Mouse (Mus musculus): ENCODE results near the gene Bri3.
"Not testable (repeated sequence)": the region's sequence is repeated elsewhere in the genome, so short reads cannot be mapped to it uniquely, and the experiment has no call there.

Bri3 gene

DNA sequence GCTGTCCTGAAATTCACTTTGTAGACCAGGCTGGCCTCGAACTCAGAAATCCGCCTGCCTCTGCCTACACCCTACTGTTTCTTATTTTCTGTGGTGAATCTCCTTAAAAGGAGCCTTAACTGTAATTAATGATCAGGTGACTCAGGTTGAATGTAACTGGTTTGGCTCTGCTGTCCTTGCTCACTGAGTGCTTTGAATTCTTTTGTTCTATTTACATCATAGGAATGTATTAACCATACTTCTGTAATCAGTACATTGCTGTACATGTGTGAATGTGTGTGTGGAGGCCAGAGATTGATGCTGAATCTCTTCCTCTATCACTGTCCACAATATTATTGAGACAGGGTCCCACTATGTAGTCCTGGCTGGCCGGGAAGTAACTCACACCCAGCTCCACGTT is 64.7 kb downstream of the Bri3 start:
- no peak for DNase-seq

DNA sequence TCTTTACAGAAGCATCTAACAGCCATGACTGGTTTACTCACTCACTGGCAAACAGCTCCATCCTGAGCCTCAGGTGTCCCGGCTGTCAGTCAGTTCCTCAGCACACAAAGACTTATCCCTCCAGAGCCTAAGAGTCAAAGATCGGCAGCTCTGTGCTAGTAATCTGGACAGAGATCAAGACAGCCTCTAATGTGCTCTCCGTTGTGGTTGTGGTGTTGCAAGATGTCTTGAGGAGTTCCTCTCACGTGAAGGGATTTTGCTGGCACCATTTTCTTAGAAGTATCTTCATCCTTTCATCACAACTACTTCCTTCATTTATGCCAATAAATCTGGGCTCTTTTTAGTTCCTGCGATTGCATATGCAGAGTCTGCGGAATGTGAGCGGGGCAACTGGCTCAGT is 67.9 kb downstream of the Bri3 start:
- DNase-seq: no peak

DNA sequence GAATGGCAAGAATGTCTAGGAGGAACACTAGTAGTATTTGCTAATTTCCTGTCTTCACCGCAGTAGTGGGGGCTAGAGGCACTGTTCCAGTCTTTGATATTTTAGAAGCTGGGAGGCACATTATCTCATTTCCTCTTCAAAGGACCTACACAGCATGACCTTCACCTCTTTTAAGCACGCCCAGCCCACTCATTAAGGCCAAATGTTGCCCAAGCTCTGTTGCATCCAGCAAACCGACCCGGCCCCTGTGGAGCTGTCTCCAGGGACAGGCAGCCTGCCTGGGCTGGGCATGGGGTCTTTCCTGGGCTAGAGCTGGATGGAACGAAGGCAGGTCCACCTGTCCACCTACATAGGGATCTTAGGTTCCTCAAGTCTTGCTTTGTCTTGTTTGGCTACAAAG is 69.1 kb downstream of the Bri3 start:
- DNase-seq: no peak

DNA sequence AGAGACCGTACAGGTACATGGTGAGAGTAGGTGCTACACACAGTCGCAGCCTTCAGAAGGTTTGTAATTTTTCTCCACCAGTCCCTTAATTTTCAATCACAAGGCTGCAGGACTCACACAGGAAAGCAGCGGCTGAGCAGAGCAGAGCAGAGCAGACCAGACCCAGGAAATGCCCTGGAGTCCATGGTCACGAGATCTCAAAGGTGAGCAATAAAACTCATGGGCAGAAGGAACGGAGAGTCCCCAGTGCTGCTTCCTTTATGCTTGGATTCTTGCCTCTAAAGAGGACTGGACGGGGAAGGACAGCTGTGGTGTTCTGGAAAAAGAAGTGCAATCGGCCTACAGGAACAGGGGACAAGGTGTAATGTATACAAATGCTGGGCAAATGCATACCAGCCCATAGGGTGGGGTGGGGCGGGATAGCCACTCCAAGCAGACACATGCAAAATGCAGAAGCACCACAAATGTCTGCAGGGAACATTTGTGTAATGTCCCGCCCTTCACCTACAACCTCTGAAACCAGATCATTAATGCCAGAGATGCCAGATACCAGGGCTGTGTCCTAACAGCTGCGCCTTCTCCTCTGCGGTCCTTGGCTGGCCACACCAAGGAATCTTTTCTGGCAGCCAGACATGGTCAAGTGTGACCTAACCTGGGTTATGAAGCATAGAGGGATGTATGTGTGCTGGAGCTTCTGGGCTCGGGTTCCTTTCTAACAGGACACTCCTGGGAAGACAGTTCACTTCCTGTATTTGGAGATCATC is 70.7 kb downstream of the Bri3 start:
- no peak for DNase-seq

DNA sequence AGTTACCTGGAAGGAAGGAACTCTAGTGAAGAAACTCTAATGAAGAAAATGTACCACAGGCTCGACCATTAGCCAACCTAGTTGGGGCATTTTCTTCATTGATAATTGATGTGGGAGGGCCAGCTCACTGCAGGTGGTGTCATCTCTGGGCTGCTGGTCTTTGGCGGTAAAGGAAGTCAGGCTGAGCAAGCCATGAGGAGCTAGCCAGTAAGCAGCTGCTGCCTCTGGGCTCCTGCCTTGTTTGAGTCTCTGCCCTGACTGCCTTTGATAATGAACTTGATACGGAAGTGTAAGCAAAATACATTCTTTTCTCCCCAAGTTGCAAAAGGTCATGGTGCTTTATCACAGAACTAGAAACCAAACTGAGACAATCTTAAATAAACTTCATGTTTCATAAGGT is 72.2 kb downstream of the Bri3 start:
- DNase-seq: no peak

DNA sequence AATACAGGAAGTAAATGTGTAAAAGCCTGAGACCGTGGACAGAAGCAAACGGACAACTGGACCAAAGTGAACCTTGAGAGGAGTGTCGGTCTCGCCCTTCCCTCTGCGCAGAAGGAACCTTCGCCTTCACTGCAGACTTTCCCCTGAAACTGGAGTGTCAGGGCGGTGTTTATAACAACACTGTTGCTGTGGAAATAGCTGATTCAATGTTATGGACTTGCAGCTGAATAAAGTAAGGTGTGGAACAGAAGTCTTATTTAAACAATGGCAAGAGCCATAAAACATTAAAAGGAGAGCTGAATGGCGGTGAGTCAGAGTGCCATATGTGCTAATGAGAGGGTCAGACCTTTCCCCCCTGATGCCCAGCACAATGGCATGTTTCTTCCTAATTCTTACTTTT is 73.2 kb downstream of the Bri3 start:
- no peak for DNase-seq

DNA sequence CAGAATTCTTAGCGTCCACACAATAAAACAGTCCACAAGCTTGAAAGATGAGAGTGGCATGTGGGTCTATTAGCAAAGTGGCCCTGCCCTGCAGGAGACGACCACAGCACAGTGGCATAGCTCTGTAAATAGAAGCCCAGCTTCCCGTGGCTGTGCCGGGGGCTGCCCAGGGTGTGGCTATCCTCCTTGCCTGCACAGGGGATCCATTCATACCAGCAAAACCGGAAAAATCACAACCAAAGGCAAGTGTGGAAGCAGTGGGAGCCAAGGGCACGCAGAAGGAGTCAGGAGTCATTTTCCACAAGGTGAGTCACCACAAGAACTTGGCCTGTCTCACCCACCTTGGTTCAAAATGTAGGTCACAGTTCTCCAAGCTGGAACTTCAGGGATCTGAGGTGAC is 74.0 kb downstream of the Bri3 start:
- DNase-seq: no peak

DNA sequence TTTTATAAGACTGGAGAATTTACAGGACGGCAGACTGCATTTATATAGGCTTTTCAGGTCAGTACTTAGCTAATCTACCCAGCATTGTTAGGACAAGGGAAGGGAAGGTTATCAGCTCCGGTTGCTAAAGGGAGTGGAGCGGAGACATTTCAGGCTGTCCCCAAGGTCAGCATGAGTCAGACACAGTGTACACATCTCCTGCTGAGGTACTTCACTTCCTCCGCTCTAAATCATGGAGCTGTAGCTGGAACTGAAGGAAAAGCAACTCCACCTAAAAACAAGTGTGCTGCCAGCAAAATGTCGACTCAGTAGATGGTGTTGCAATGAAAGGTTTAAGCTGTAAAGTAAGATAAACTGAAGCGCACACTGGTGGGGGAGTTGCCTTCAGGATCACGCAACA is 77.4 kb downstream of the Bri3 start:
- DNase-seq: no peak

DNA sequence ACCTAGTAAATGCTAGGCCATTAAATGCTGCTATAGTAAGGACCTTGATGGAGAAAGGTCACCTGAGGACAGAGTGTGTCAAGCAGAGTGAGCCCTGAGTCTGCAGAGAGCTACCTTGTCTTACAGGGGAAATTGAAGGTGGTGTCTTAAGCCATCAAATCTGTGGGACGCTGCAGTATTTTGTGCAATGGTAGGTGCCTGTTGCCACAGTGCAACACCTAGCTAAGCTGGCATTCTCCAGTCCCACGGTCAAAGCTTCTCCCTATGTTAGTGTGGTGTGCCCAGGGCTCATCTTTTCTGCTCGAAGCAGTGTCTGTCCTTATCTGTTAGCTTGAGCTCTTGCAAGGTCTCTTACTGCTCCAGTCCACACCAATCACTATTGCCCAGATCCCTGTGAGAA is 78.5 kb downstream of the Bri3 start:
- no peak for DNase-seq

DNA sequence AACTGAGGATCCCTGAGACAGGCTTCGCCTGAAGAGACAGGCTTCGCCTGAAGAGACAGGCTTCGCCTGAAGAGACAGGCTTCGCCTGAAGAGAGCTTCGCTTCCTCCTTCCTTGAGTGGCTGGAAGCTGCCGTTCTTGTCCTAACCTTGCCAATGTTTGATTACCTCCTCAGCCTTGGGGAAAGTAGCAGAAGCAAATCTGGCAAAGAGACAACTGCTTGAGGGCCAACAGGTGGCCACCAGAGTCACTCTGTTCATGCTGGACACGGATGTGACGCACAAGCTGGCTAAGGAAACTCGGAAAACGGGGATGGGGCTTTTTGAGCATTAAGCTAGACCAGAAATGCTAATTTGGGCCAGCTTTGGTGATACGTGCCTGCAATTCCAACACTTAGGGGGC is 89.8 kb downstream of the Bri3 start:
- DNase-seq: no peak

DNA sequence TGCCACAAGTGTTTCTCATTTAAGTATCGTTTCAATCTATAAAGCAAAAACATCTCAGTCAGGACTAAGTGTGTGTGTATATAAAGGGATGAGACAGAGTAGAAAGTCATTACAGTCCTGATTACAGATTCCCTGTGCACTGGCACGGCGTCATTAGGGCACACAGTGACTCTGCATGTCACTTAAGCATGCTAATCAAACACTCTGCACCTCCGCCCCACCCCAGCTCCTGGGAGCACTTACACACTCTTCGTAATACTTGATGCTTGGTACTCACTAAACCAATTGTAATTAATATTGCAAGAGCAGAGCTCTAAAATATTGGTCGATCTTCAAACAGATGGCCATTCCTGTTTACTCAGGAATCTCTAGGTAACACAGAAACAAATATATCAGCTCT is 91.1 kb downstream of the Bri3 start:
- not testable (repeated sequence) for DNase-seq

DNA sequence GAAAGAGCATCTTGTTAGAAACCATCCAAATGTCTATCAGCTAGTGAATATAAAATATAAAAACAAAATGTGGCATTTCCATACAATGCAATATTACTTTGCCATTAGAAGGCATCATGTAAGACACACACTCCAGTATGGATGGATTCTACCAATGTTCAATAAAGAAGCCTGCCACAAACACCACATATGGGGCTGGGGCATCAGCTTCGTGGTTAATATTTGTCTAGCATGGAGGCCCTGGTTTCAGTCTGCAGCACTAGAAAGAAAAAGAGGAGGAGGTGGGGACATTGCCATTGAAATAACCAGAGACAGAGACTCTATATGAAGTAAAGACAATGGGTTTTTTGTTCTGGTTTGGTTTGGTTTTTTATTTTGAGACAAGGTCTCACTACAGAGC is 94.5 kb downstream of the Bri3 start:
- DNase-seq: no peak

DNA sequence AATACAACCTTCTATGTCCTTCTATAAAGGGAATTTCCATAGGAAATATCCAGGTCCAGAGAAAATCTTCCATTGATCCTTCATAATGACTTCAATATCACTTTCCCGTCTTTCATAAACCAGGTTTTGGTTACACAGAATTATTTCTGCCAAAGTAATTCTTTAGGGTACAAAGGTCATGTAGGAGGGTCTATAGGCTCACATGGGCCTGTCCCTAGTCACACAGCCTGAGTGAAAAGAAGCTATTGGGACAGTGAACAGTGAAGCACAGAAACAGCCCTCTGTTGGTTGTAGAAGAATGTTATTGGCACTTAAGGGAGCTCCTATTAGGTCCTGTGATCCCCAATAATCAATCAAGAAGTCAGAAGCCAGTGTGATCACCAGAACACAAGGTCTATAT is 96.8 kb downstream of the Bri3 start:
- DNase-seq: no peak

DNA sequence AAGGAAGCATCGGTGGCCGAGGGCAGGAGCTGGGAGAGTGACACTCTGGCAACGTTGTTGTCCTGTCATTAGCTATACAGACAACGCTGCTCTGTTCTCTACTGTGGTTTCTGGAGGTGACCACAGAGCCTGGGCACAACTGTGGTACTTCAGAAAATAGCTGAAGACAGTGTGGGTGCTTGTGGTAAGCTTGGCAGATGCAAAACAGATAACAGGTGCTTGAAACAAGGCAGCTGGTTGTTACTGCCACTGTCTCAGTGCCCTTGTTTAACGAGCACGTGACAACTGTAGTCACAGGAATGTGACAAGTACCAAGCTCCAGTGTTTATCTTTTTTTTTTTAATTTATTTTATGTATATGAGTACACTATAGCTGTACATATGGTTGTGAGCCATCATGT is 100.4 kb downstream of the Bri3 start:
- DNase-seq: no peak

DNA sequence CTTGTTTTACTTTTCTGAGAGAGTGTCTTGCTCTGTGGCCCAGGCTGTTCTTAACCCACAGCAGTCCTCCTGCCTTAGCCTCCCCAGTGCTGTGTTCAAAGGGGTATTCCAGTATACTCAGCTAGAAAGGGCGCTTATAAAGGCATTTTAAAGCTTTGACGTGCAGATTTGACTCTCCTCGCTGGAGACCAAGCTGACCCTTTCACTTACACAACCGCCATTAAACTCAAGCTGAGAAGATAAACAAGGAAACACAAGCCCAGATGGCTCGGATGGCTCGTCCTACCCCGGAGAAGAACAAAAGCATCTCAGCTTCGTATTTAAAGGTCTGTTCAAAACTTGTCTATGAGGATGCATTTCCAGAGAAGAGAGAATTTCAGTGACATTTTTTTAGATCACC is 106.9 kb downstream of the Bri3 start:
- no peak for DNase-seq

DNA sequence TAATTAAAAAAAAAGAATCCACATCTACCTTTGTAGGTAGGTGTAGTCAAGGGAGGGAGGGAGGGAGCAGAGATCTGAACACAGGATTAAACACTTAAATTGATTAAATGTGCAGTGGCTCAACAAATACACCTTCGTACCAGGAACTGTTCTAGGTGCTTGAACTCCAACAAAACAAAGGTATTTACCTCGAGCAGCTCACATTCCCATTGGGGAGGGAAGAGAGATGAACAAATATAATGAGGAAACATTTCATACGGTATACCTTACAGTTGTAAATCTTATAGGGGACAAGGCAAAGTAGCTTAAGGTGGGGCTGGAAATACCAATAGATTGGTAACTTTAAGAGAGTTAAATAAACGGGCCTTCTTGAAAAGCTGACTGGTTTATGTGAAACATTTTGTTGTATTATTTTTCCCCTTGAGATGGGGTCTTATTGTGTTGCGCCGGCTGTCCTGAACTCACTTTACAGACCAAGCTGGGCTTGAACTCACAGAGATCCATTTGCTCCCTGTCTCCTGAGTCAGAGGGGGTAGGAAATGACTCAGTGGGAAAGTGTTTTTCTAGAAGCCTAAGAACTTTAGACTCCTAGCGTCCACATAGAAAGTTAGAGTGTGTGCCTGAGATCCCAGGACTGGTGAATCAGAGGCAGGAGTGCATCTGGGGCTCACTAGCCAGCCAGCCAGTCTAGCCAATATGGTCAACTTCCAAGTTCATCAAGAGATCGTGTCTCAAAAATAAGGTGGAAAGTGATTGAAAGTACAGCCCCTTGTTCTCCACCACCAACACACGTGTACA is 108.2 kb downstream of the Bri3 start:
- no peak for DNase-seq

DNA sequence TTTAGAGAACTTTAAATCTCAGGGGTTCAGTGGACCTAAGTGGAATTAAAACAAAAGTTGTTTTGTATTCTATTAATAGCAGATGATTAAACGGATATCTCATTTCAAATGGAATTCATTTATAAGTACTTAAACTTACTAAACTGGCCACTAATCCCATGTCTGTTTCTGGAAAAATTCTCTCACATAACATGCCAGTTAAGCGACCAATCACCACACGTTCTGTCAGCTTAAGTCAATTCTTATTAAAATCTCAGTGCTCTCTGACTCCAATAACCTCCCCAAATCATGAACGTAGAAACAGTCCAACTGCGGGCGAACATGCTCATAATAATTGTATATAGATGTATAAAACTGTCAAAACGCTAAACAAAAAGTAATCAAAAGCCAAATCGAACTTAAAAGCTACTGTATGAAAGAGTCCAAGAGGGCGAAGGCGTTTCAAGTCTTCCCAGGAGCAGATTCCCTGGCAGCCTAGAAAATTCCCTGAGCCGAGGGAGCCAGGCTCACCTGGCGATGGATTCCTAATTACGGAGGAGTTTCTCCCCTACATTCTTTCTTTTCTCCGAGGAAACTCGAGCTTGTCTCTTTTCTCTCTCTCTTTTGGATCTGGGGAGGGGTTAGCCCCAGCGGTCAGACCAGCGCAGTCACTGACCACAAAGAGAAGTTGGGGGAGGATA is 112.7 kb downstream of the Bri3 start:
- DNase-seq: no peak

DNA sequence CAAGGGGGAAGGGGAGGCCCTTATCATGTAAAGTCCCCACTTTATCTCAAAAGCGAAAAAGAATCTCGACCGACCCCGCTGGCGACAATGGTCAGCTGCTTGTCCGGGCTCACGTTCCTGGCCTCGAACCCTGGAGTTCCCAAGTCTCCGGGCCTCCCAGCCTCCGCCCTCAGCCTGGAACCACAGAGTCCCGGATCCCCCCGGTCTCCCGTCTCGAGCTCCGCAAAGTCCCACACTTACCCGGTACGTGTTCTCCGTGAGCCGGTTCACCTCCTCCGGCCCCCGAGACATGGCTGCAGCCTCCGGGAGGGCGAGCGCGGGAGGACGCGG is 113.3 kb downstream of the Bri3 start:
- no peak for DNase-seq

DNA sequence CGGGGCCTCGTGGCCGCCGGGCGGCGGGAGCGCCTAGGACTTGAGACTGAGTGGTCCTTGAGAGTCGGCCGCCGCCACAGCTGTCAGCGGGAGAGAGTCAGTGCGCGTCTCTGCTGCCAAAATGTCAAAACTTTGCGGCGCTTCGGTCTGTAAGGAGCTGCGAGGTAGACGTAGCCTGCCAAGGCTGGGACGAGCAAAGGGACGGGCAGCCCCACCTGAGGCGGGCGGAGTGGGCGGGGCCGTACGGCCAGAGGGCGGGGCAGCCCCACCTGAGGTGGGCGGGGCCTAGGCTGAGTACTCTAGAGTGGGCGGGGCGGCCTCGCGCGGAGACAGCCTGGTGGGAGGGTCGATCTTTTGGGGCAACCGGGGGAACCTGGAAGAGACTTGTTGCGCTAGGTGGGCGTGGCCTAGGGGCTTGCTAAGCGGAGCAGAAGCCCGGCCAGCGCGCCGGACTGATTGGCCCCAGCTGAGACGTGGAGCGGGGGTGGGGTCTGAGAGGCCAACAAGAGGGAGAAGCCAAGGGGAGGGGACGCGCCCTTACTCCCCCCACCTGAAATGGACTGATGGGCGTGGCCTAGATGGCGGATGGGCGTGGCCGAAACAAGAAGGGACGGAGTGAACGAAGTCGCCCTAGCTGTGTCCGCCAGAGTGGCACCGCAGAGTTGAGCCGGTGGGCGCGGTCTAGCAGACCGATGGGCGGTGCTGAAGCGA is 113.8 kb downstream of the Bri3 start, which contains the start of gene Baiap2l1:
Gene Baiap2l1 (minus strand): TSS at position 232 of the 711 bp plus-strand sequence.
- peak; percentile 24 for DNase-seq

DNA sequence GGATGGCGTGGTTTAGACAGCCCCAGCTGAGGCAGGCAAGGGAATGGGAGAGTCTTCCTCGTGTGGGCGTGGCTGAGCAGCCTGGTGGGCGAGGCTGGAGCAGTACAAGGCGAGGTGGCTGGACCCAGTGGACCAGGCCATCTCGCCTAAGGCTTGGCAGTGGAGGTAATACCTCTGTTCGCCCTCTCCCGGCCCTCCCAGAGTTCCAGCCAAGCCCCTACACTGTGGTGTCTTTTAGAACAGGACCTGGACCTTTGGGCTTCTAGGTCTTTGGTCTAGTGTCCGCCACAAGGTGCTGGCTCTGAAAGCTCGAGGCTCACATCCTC is 114.3 kb downstream of the Bri3 start:
- no peak for DNase-seq

DNA sequence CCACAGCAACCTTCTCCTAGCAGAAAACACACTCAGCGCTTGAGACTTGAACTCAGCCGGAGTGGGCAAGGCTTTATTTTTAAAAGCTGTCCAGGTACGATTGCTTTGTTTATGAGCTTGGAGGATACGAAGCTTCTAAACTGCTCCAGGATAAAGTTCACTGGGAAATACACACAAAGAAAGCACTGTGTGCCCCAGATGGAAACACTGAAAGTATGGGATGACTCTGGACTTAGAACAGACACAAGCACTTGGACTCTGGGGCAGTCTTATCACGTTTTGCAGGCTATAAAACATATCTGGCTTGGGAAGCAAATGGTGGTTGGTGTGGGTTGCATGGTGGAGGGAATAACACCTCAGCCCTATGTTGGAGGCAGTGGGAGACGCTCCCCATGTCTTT is 115.6 kb downstream of the Bri3 start:
- DNase-seq: no peak

DNA sequence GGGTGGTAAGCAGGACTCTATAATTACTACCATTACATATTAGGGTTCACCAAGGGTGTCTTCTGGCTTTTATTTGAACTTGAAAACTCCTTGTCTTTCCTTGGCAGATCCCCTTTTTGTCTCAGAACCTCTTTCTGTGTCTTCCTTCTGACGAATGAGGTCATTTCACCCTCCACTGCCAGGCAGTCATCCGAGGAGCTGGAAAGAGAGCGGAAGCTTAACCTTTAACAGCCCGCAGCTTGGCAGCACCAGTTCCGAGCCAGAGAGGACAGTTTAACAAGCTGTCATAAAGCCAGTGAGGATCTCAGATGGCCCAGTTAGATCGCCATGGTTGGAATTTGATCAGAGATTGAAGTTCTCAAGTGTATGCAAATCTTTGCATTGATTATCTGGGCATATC is 116.1 kb downstream of the Bri3 start:
- no peak for DNase-seq

DNA sequence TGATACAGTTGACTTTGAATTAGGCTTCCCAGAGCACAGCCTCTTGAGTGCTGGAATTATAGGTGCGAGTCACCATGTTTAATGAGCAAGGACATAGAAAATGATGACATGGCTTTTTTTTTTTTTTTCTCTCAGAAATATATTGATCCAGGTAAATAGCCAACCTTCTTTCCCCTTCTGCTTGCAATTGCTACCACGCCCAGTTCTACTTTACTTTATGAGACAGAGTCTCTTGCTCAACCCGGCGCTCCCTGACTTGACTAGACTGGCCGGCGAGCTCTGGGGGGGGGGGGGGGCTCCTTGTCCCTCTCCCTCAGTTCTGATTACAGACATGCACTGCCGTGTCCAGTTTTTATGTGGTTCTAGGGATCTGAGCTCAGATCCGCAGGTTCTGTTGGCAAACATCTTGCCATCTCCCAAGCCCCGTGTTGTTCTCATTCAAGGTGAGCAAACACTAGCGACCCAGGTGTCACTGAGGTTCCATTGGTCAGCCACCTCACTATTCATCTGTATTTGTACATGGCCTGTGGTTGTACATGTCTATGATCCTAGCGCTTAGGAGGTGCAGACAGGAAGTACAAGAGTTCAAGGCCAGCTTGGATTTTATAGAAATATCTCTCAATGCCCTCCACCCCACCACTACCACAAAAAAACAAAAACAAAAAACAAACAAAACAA is 120.6 kb downstream of the Bri3 start:
- no peak for DNase-seq

Data from cerebellum, adult 11 months (tissue).